Mouse (Mus musculus) monocyte, adult 2 months (primary cell): ENCODE results near the gene Nme7.

ENCODE experiments used
- DNase-seq, 2 experiments: peaks; one replicate each; pipeline ENCODE4 v3.0.0; 2022; ENCODE audit warnings: low spot score in 2 of 2, low read depth in 1 of 2

The Nme7 gene

GRCm38 (mm10) chr1:164427777-164428176, 123.9 kb downstream of the Nme7 start:
- DNase-seq: no peak

- no peak for DNase-seq
Observed at GRCm38 (mm10) chr1:164428644-164429043, 124.7 kb downstream of the Nme7 start.

GRCm38 (mm10) chr1:164432649-164433048, 128.7 kb downstream of the Nme7 start:
- no peak for DNase-seq

GRCm38 (mm10) chr1:164434049-164434448, 130.1 kb downstream of the Nme7 start:
- no peak for DNase-seq

- no peak for DNase-seq
Observed at GRCm38 (mm10) chr1:164436749-164437148, 132.8 kb downstream of the Nme7 start.

- no peak for DNase-seq
Observed at GRCm38 (mm10) chr1:164440230-164440629, 136.3 kb downstream of the Nme7 start.

- DNase-seq: no peak
Observed at GRCm38 (mm10) chr1:164440708-164441407, 136.9 kb downstream of the Nme7 start.

GRCm38 (mm10) chr1:164441408-164441974, 137.6 kb downstream of the Nme7 start:
- DNase-seq: no peak

GRCm38 (mm10) chr1:164445620-164446162, 141.8 kb downstream of the Nme7 start:
- no peak for DNase-seq

- DNase-seq: no peak
Observed at GRCm38 (mm10) chr1:164446535-164446934, 142.6 kb downstream of the Nme7 start.

- DNase-seq: no peak
Observed at GRCm38 (mm10) chr1:164447521-164447920, 143.6 kb downstream of the Nme7 start.

GRCm38 (mm10) chr1:164449626-164450025, 145.7 kb downstream of the Nme7 start:
- no peak for DNase-seq

GRCm38 (mm10) chr1:164450231-164450630, 146.3 kb downstream of the Nme7 start:
- DNase-seq: no peak

GRCm38 (mm10) chr1:164450644-164451043, 146.7 kb downstream of the Nme7 start:
- DNase-seq: no peak

GRCm38 (mm10) chr1:164451346-164451745, 147.4 kb downstream of the Nme7 start:
- DNase-seq: no peak

- DNase-seq: no peak
Observed at GRCm38 (mm10) chr1:164452580-164452979, 148.7 kb downstream of the Nme7 start.

- no peak for DNase-seq
Observed at GRCm38 (mm10) chr1:164453146-164453545, 149.2 kb downstream of the Nme7 start.

- no peak for DNase-seq
Observed at GRCm38 (mm10) chr1:164453739-164454138, 149.8 kb downstream of the Nme7 start.

GRCm38 (mm10) chr1:164454747-164455400, 151.0 kb downstream of the Nme7 start:
- no peak for DNase-seq

GRCm38 (mm10) chr1:164455614-164456013, 151.7 kb downstream of the Nme7 start:
- DNase-seq: no peak

GRCm38 (mm10) chr1:164456065-164456464, 152.1 kb downstream of the Nme7 start:
- DNase-seq: no peak

GRCm38 (mm10) chr1:164456731-164457130, 152.8 kb downstream of the Nme7 start:
- DNase-seq: no peak
